Mouse (Mus musculus): ENCODE measurements around the gene Ubb.

Gene Ubb

GRCm38 (mm10) chr11:62583031-62583430 lies 32.1 kb downstream of the Ubb start:
- no peak for DNase-seq (ENCODE audit: low read depth in 2 of 2, low spot score in 2 of 2)

GRCm38 (mm10) chr11:62584671-62585206 lies 33.8 kb downstream of the Ubb start:
- DNase-seq (ENCODE audit: low read depth in 2 of 2, low spot score in 2 of 2), result no peak

GRCm38 (mm10) chr11:62587034-62587433 lies 36.1 kb downstream of the Ubb start:
- DNase-seq (ENCODE audit: low read depth in 2 of 2, low spot score in 2 of 2), result no peak

- no peak for DNase-seq (ENCODE audit: low read depth in 2 of 2, low spot score in 2 of 2)
Observed at GRCm38 (mm10) chr11:62589391-62589790, 38.4 kb downstream of the Ubb start.

GRCm38 (mm10) chr11:62591026-62591425 lies 40.1 kb downstream of the Ubb start:
- no peak for DNase-seq (ENCODE audit: low read depth in 2 of 2, low spot score in 2 of 2)

- no peak for DNase-seq (ENCODE audit: low read depth in 2 of 2, low spot score in 2 of 2)
Observed at GRCm38 (mm10) chr11:62591904-62592575, 41.1 kb downstream of the Ubb start.

GRCm38 (mm10) chr11:62598571-62598970 lies 47.6 kb downstream of the Ubb start:
- peak in 1 of 2 experiments; percentile 12 for DNase-seq (ENCODE audit: low read depth in 2 of 2, low spot score in 2 of 2)

GRCm38 (mm10) chr11:62601732-62602618 lies 51.0 kb downstream of the Ubb start:
- no peak for DNase-seq (ENCODE audit: low read depth in 2 of 2, low spot score in 2 of 2)

Data from CD8-positive naive resting alpha-beta T cell, adult 2 months (primary cell).